Mouse (Mus musculus) erythroid progenitor cell, adult 5-6 weeks (primary cell): ENCODE measurements around the gene Ush1g. TPM values are rescaled to one million over a fixed set of nuclear protein-coding genes. Genes with fewer than 3 reads are reported as not detected.

ENCODE experiments used
- ATAC-seq: replicated peaks from 2 replicates; pipeline ENCODE4 v1.8.0; 2016; ENCODE audit warnings: moderate number of reproducible peaks, mild to moderate bottlenecking, moderate TSS enrichment, inconsistent platforms; ENCODE audit not compliant: poor library complexity, low FRiP score, severe bottlenecking
- total RNA-seq, 2 experiments: library from RNA; stranded (forward) in 1 of 2; stranded (reverse) in 1 of 2; fragments of 150-400 nt in 1 of 2; fragments of 186-747, 209-891 nt in 1 of 2; gene quantifications; 2 replicates each; pipeline versions ENCODE4 v1.2.3 to v1.2.4; 2015 to 2017; ENCODE audit warnings: low replicate concordance in 2 of 2

Ush1g gene
- total RNA-seq, 2 experiments from 2014 or later = not detected

GRCm38 (mm10) chr11:115336115-115336514 lies 14.3 kb upstream of the Ush1g start:
- ATAC-seq = no peak

- no peak for ATAC-seq
These were observed 13.4 kb upstream of the Ush1g start for GRCm38 (mm10) chr11:115335223-115335622.

GRCm38 (mm10) chr11:115334531-115334930 lies 12.7 kb upstream of the Ush1g start, which contains the start of gene Otop3:
TSS of gene Otop3 (plus strand) at chr11:115334731.
- no peak for ATAC-seq

- no peak for ATAC-seq
These were observed 7.5 kb upstream of the Ush1g start for GRCm38 (mm10) chr11:115329339-115329738.

GRCm38 (mm10) chr11:115326730-115327129 lies 4.9 kb upstream of the Ush1g start:
- no peak for ATAC-seq

GRCm38 (mm10) chr11:115323354-115323753 lies 1.5 kb upstream of the Ush1g start:
- ATAC-seq = no peak

GRCm38 (mm10) chr11:115319704-115320383 lies 2.0 kb downstream of the Ush1g start:
- no peak for ATAC-seq

- no peak for ATAC-seq
These were observed 3.4 kb downstream of the Ush1g start for GRCm38 (mm10) chr11:115318245-115319027.

GRCm38 (mm10) chr11:115317204-115317603 lies 4.6 kb downstream of the Ush1g start:
- no peak for ATAC-seq

GRCm38 (mm10) chr11:115314249-115314648 lies 7.6 kb downstream of the Ush1g start:
- no peak for ATAC-seq

- ATAC-seq = no peak
These were observed 13.1 kb downstream of the Ush1g start for GRCm38 (mm10) chr11:115308781-115309180.

- ATAC-seq = no peak
These were observed 15.0 kb downstream of the Ush1g start, which contains the start of gene Otop2 for GRCm38 (mm10) chr11:115306863-115307262. TSS of gene Otop2 (plus strand) at chr11:115307163.

GRCm38 (mm10) chr11:115303167-115303566 lies 18.7 kb downstream of the Ush1g start:
- no peak for ATAC-seq

GRCm38 (mm10) chr11:115301351-115301750 lies 20.5 kb downstream of the Ush1g start:
- ATAC-seq = no peak

GRCm38 (mm10) chr11:115300745-115301144 lies 21.1 kb downstream of the Ush1g start:
- ATAC-seq = no peak

GRCm38 (mm10) chr11:115298160-115298559 lies 23.7 kb downstream of the Ush1g start:
- ATAC-seq = no peak

GRCm38 (mm10) chr11:115297214-115297826 lies 24.5 kb downstream of the Ush1g start, which contains the start of gene Fads6:
TSS of gene Fads6 (minus strand) at chr11:115297663.
- no peak for ATAC-seq

GRCm38 (mm10) chr11:115296471-115297210 lies 25.2 kb downstream of the Ush1g start:
- ATAC-seq = no peak

- ATAC-seq = no peak
These were observed 25.9 kb downstream of the Ush1g start for GRCm38 (mm10) chr11:115295939-115296338.
